In the genomic region with DNA sequence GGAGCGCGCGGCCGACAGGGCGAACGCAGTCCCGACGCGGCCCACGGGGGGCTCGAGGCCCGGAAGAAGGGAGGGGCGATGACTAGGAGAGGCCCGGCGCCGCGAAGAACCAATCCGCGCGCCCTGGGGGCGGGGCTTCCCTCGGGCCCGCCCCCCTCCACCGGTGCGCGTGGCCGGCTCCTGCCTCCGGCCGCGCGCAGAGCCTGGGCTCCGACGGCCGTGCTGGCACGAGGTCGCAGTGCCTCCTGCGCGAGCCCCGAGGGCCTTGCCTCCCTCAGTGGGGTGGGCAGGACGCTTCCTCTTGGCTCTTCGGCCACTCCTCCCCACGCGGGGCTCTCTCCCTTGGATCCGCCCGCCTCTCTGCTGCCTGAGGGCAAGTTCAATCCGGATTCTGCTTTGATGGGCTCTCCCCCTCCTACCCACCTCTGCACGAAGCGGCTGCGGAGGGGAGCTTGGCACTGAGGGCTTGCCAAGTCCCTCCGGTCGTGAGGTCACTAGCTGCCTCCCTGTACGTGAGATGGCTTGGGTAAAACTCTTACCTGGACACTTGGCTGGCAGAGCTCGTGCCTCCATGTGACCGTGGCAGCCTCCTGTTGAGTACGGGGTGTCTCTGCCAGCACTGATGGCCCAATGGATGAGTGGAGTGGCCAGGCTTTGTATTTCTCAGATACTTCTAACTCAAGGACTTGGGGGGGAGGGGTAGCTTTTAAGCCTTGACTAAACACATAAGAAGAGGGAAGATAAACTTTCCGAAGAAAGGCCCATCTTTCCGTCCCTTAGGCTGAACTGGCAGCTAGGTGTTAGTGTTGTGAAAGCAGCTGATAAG, we compare ENCODE assay signal across 8 mouse cellular contexts. TPM values are rescaled to one million over a fixed set of nuclear protein-coding genes. Genes with fewer than 3 reads are reported as not detected.
DNase-seq lines count a peak whose midpoint lies in the region; ATAC-seq and TF ChIP-seq lines count a peak whose summit lies in the region.

A gene (minus strand): TSS at position 448 of the 826 bp plus-strand sequence.

- under 1% methylated on average over 55 of the region's 57 CpGs for WGBS in heart, embryonic 12.5 days
- WGBS in kidney, postnatal 0 days: 3% methylated on average over 35 of the region's 57 CpGs
- 2% methylated on average over 46 of the region's 57 CpGs for WGBS in liver, embryonic 11.5 days
- 1% methylated on average over 57 of the region's 57 CpGs for WGBS in stomach, embryonic 14.5 days

- peaks cover 12% of the 10 kb centered on the region for H3K4me1 ChIP-seq in heart, embryonic 12.5 days (replicated peaks)
- H3K4me1 ChIP-seq in kidney, postnatal 0 days (replicated peaks; ENCODE audit: insufficient read depth, low read length): peaks cover 4% of the 10 kb centered on the region; the same call in 1 of the 2 replicates
- H3K4me1 ChIP-seq in liver, embryonic 11.5 days (replicated peaks; ENCODE audit: control insufficient read depth, insufficient read depth, low read length): no peaks in the 10 kb centered on the region; the same call in none of the 2 replicates
- H3K4me1 ChIP-seq in stomach, embryonic 14.5 days (ENCODE audit: control insufficient read depth, insufficient read depth, low read length): 0 out of 2 replicates have a peak, but pooled peaks cover 2% of the 10 kb centered on the region

- peak within 1 kb of the TSS; percentile 84 for H3K27ac ChIP-seq in heart, embryonic 12.5 days (ENCODE audit: poor library complexity, severe bottlenecking)
- H3K27ac ChIP-seq in kidney, postnatal 0 days: peak within 1 kb of the TSS; percentile 90
- H3K27ac ChIP-seq in liver, embryonic 11.5 days (ENCODE audit: low read depth, low read length): peak within 1 kb of the TSS; percentile 81
- H3K27ac ChIP-seq in stomach, embryonic 14.5 days (ENCODE audit: low read length): peak within 1 kb of the TSS; percentile 61

- TF ChIP-seq CTCF in kidney, postnatal 0 days (IDR thresholded peaks at IDR 0.05; ENCODE audit: low read depth): no peak

- peak within 1 kb of the TSS; percentile 82 for H3K4me2 ChIP-seq in heart, embryonic 12.5 days
- peak within 1 kb of the TSS; percentile 80 for H3K4me2 ChIP-seq in kidney, postnatal 0 days (ENCODE audit: low read length)
- peak within 1 kb of the TSS; percentile 83 for H3K4me2 ChIP-seq in liver, embryonic 11.5 days
- H3K4me2 ChIP-seq in stomach, embryonic 14.5 days (replicated peaks; ENCODE audit: low read depth, low read length): peak within 1 kb of the TSS; percentile 65

- H3K4me3 ChIP-seq in heart, embryonic 12.5 days: peak within 1 kb of the TSS; percentile 99
- H3K4me3 ChIP-seq in kidney, postnatal 0 days (replicated peaks; ENCODE audit: low read depth, low read length): peak within 1 kb of the TSS; percentile 89
- peak within 1 kb of the TSS; percentile 92 for H3K4me3 ChIP-seq in liver, embryonic 11.5 days (ENCODE audit: low read depth, low read length)
- peak within 1 kb of the TSS; percentile 92 for H3K4me3 ChIP-seq in stomach, embryonic 14.5 days (ENCODE audit: low read depth, low read length)

- H3K27me3 ChIP-seq in heart, embryonic 12.5 days (replicated peaks): no peaks in the 10 kb centered on the region
- H3K27me3 ChIP-seq in kidney, postnatal 0 days (ENCODE audit: insufficient read depth, low read length): no peaks in the 10 kb centered on the region
- no peaks in the 10 kb centered on the region for H3K27me3 ChIP-seq in liver, embryonic 11.5 days (replicated peaks; ENCODE audit: control insufficient read depth, insufficient read depth, low read length)
- no peaks in the 10 kb centered on the region for H3K27me3 ChIP-seq in stomach, embryonic 14.5 days (ENCODE audit: control insufficient read depth, insufficient read depth, low read length)

- ATAC-seq in erythroid progenitor cell, adult 5-6 weeks (replicated peaks; ENCODE audit: low FRiP score, poor library complexity, severe bottlenecking): peak; percentile 94
- ATAC-seq in heart, embryonic 12.5 days (ENCODE audit: insufficient number of reproducible peaks, low FRiP score): peak; percentile 98
- ATAC-seq in kidney, postnatal 0 days (replicated peaks; ENCODE audit: low FRiP score, low read depth): peak; percentile 96
- peak; percentile 93 for ATAC-seq in liver, embryonic 11.5 days (replicated peaks; ENCODE audit: low FRiP score)
- peak; percentile 95 for ATAC-seq in stomach, embryonic 14.5 days (ENCODE audit: insufficient number of reproducible peaks, insufficient read depth, low FRiP score, low read depth)

- peaks cover 9% of the 10 kb centered on the region for H3K36me3 ChIP-seq in heart, embryonic 12.5 days
- H3K36me3 ChIP-seq in kidney, postnatal 0 days (ENCODE audit: insufficient read depth, low read length): peaks cover 2% of the 10 kb centered on the region; the same call in 1 of the 2 replicates
- peaks cover 10% of the 10 kb centered on the region; the same call in 1 of the 2 replicates for H3K36me3 ChIP-seq in liver, embryonic 11.5 days (ENCODE audit: control insufficient read depth, insufficient read depth, low read length)
- peaks cover 4% of the 10 kb centered on the region; the same call in 1 of the 2 replicates for H3K36me3 ChIP-seq in stomach, embryonic 14.5 days (ENCODE audit: control insufficient read depth, insufficient read depth, low read length)

- no peaks in the 10 kb centered on the region for H3K9me3 ChIP-seq in heart, embryonic 12.5 days (replicated peaks)
- no peaks in the 10 kb centered on the region for H3K9me3 ChIP-seq in kidney, postnatal 0 days (replicated peaks; ENCODE audit: low read length)
- H3K9me3 ChIP-seq in liver, embryonic 11.5 days (ENCODE audit: control insufficient read depth, low read length): no peaks in the 10 kb centered on the region
- no peaks in the 10 kb centered on the region for H3K9me3 ChIP-seq in stomach, embryonic 14.5 days (ENCODE audit: control insufficient read depth, low read depth, low read length)

- peak within 1 kb of the TSS; percentile 98 for H3K9ac ChIP-seq in heart, embryonic 12.5 days
- H3K9ac ChIP-seq in kidney, postnatal 0 days (ENCODE audit: low read depth, low read length): peak within 1 kb of the TSS; percentile 98
- peak within 1 kb of the TSS; percentile 97 for H3K9ac ChIP-seq in liver, embryonic 11.5 days (ENCODE audit: low read depth, low read length)
- H3K9ac ChIP-seq in stomach, embryonic 14.5 days (replicated peaks; ENCODE audit: low read depth, low read length): peak within 1 kb of the TSS; percentile 90

- peak; percentile 96 for DNase-seq in CD4-positive helper T cell, adult 2 months (ENCODE audit: low read depth, low spot score)
- peak; percentile 77 for DNase-seq in brain, embryonic 18.5 days (ENCODE audit: low read depth, low spot score)
- peak; percentile 97 for DNase-seq in kidney, postnatal 0 days (ENCODE audit: low spot score)
- peak; percentile 92 for DNase-seq in liver, embryonic 11.5 days (ENCODE audit: low spot score)
- DNase-seq in naive thymus-derived CD4-positive, alpha-beta T cell, adult 2 months (ENCODE audit: low read depth): peak; percentile 95

RNA-seq across cellular contexts. Expression of the gene that starts here (rescaled TPM):
- 41.8 and 54.5 TPM in 2 replicates for total RNA-seq in erythroid progenitor cell, adult 5-6 weeks (2015; ENCODE audit: low replicate concordance)
- 17.6 and 31.6 TPM in 2 replicates for total RNA-seq in erythroid progenitor cell, adult 5-6 weeks (2017; ENCODE audit: low replicate concordance)
- 94.5 and 97.4 TPM in 2 replicates for polyA plus RNA-seq in heart, embryonic 12.5 days (2016; fragmentation: Nextera tagmentation; extraction: Ambion mirVana)
- 62.9 and 65.0 TPM in 2 replicates for polyA plus RNA-seq in kidney, postnatal 0 days (2015; fragmentation: Nextera tagmentation; extraction: Ambion mirVana)
- 42.7 and 46.7 TPM in 2 replicates for polyA plus RNA-seq in liver, embryonic 11.5 days (2014; fragmentation: Nextera tagmentation; extraction: Ambion mirVana)
- polyA plus RNA-seq in stomach, embryonic 14.5 days (2014; fragmentation: Nextera tagmentation; extraction: Ambion mirVana): 31.7 and 39.2 TPM in 2 replicates

Comparison
In these comparisons a context has a peak if more than half of its experiments do, and no peak if none do; other contexts are left out.
1. Peak in every context shown above with its lines: DNase-seq, ATAC-seq, H3K4me3 ChIP-seq and H3K27ac ChIP-seq.